Mouse (Mus musculus) heart, adult 8-10 months (tissue): ENCODE measurements around the gene Tubgcp4. TPM values are rescaled to one million over a fixed set of nuclear protein-coding genes. Genes with fewer than 3 reads are reported as not detected.
"Not testable (repeated sequence)": the region's sequence is repeated elsewhere in the genome, so short reads cannot be mapped to it uniquely, and the experiment has no call there.

Source experiments
- DNase-seq: peaks from one replicate; pipeline ENCODE4 v3.0.0; 2022; ENCODE audit warnings: low spot score
- total RNA-seq, 4 experiments: library from RNA; stranded (reverse); gene quantifications; 2 replicates each; pipeline ENCODE4 v1.2.4; 2022

The Tubgcp4 gene
- total RNA-seq: 10 to 100 TPM; 15.4 to 17.0 (median 15.8) TPM

DNA sequence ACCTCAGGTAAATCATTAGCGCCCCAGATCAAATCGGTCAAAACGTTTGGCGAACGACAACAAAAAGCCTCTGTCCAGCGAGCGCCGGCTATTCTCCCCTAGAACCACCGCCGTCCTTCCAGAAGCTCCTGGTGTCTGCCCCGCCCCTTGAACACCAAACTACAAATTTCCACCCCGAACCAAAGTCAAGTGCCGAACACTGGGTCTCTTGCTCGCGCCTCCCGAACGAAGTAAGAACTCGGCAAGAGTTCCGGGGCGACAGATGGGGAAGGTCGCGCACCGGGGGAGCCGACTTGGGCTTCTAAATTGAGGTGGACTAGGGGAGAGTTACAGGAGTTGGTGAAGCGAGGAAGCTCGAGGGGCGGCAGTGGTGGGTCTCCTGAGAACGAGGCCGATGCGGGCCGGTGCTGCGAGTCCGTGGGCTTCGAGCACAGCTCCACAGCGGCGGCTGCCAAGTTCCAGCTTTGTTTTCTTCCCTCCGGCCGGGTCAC, at the start of gene Tubgcp4:
TSS of gene Tubgcp4 (plus strand) at position 174 of the 491 bp plus-strand sequence.
- no peak for DNase-seq

DNA sequence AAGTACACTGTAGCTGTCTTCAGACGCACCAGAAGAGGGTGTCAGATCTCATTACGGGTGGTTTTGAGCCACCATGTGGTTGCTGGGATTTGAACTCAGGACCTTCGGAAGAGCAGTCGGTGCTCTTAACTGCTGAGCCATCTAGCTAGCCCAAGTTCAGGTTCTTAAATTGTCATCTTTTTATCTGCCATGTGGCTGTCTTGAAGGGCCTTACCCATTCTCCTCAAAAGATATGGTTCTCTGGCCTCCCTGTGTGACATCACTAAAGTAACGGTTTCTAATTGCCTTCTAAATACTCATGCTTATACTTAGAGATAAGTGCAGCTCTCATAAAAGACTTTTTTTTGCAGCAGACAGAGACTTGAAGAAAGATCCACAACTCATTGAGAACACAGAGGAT, 44.2 kb upstream of the Tubgcp4 start:
- DNase-seq: not testable (repeated sequence)

DNA sequence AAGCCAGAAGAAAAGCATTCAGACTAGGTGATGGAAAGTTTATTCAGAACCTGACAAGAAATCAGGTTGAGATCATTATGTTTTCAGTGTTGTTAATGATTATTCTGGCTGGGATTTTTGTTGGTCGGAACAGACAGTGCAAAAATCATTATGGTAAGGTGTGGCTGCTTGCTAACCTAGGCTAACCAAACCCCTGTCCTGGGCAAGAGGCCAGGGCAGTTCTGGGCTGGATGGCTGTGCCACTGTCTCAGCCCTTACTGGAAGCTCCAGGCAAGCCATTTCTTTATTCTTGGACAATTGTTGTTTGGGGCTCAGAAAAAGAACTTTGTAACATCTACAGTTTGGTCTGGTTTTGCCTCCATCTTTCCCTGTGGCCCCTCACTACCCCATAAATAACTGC, 42.9 kb upstream of the Tubgcp4 start:
- no peak for DNase-seq

DNA sequence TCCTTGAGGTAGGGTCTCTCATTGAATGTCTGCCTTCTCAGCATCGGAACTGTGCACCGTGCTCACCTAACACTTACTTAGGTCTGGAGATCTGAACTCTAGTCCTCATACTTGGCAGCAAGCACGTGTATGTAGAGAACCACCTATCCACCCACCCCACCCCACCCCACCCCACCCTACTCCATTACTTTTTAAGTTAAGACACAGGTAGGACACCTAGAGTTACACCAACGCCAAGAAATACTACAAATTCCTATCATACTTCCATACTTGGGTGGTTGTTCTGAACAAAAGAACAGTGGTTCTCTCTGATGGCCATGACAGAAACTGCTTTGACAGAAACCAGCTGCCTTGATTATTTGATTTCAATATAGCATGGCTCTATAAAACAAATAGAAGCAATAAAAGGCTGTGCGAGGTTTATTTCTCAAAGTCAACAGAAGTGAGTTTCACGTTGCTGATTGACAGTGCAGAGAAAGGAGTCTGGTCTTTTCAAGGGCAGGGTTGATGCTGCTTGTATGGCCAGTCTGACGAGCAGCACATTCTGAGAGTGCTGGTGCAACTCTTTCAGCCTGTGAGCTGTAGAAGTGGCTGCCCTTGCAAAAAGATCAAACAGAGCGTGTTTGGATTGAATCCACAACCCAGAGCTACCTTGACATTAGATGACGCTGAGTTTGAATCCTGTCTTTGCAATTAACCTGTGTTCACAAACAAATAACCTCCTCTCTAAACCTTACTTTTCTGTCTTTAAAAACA, 41.4 kb upstream of the Tubgcp4 start:
- no peak for DNase-seq

DNA sequence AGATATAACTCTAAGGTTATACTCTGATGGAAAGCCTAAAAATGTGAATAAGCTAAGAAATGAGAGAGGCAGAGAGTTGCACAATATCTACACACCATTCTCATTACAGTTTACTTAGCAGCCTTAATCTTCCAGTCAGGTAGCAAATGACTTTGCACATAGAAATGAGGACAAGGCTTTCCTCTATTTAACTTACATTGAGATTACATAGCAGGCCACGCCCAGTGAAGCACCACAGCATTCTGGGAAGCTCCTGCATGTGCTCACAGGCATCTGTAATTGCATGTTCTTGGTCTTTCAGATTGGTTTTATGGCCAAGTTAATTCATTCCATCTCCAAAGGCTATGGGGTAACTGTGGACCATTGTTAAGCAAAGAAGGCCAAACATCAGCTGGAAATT, 37.6 kb upstream of the Tubgcp4 start:
- DNase-seq: no peak

DNA sequence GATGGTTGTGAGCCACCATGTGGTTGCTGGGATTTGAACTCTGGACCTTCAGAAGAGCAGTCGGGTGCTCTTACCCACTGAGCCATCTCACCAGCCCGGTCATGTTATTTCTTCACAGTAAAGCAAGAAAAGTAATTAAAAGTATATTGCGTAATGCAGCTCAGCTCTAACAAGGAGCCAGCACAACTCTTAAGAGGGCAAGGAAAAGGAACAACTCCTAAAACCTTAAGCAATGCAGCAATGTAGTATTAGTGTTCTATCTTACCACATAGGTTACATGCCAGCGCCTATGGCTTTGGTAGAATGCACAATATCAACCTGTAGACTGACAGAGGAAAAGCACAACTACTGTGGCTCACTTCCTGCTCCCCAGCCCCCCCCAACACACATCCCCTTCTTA, 33.1 kb upstream of the Tubgcp4 start:
- DNase-seq: no peak

DNA sequence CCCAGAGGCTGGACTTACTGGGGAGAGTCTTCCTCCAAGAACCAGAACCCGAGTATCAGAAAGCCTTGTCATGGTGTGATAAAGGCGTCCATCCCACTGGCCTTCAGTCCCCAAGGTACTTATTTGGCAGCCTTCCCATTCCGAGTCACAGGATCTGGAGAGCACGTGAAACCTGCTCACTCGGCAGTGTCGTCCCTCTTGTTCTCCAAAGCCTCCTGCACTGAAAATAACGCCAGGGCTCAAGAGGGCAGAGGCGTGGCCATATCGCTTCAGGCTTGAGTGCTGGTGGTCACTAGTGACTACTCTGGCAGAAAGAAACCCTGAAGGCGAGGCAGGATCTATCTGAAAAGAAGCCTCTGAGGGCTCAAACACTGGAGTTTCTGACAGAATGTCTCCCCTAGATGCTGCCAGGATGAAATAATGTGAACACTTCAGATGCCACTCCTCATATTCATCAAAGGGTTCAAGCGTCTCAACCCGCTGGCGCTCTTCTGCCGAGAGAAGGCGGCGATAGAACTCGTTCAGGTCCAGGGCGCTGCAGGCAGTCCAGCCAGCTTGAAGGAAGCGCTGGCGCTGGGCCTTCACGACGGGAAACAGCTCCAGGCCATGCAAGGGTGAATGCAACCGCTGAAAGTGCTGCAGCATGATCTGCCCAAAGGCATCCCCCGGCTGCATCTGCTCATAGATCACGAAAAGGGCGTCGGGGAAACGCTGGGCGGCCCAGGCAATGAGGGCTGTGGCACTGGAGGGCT, 31.0 kb upstream of the Tubgcp4 start:
- peak; percentile 69 for DNase-seq

DNA sequence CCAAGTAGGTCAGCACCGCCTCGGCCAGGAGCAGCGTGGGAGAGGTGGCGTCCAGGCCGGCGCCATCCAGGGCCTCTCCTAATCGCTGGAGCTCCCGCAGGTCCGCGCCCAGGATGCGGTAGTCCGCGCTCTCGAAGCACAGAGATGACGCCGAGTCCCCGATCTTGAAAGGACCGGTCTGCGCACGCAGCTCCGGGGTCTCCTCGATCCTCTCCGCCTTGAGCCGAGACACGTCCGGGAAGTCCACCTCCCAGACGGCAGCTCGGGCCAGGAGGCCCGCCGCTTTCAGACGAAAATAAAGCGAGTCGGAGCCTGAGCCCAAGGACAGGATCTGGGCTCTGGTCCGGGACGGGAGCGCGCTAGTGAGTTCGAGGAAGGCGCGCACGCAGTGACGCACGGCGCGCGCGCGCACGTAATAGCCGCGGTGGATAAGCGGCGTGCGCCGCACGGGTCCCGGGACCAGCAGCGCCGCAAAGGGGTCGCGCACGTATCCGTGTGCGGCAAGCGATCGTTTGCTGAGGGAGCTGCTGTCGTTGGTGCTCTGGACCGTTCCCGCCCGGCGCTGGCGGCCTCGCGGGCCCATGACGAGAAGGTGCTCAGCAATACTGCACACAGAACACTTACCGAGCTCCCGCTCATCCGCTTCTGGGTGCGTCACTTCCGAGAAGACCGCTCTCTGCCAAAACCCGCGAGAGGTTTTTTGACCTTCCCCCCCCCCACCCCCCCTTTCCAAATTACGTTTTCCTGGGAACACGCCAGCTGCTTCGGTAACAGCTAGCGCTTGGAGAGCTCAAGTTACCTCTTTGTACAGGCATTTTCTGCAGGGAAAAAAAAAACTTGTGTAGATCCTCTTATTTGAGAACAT, 30.2 kb upstream of the Tubgcp4 start, which contains the start of the genes Adal and Lcmt2:
TSS of gene Adal (plus strand) at position 411 of the 865 bp plus-strand sequence.
TSS of gene Lcmt2 (minus strand) at position 636 of the 865 bp plus-strand sequence.
- peak; percentile 90 for DNase-seq

DNA sequence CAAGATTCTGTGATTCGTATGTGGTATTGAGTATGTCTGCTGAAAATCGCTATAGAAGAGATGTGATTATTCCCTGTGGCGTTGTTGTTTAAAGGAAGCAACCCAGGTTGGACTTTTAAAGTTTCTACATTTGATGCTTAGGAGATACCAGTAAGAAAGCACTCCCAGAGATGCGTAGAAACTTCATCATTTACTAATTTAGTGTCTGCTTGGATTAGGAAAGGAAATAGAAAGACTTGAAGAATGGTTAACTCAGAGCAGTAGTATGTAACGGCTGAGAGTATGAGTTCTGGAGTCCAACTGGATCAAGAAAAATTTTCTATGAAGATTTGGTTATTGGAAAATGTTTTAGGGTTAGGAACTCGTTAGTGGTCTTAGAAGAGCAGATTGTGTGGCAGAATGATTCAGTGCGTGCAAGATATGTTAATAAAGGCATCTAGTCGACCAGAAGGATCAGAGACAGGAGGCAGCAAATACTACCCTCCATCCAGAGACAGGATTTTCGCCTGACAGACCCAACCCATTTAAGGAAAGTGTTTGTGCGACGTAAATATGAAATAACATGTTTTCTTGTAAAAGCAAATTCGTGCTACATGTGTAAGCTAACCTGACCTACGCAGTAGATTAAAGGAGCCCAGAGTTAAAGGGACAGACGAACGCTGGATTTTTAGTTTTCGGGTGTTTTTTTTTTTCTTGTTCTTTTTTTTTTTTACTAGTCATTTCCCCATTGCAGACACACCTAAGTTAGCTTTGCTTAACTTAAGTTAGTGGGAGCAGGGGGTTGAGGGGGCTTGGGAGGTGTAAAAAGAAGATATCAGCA, 29.0 kb upstream of the Tubgcp4 start:
- DNase-seq: peak; percentile 3

DNA sequence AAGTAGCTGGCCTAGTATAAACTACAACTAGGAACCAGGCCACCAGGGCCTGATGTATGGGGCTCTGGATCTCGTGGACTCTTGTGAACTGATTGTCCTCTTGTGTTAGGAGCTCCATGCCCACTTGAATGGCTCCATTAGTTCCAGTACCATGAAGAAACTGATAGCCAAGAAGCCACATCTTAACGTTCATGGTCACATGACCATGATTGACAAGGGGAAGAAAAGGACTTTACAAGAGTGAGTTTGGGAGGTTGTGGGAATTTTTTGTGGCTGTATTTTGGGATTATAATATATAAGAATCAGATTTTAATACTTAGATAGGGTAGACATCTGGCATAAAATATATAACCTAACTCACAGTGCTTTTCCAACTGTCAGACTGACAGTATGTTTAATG, 28.0 kb upstream of the Tubgcp4 start:
- no peak for DNase-seq

DNA sequence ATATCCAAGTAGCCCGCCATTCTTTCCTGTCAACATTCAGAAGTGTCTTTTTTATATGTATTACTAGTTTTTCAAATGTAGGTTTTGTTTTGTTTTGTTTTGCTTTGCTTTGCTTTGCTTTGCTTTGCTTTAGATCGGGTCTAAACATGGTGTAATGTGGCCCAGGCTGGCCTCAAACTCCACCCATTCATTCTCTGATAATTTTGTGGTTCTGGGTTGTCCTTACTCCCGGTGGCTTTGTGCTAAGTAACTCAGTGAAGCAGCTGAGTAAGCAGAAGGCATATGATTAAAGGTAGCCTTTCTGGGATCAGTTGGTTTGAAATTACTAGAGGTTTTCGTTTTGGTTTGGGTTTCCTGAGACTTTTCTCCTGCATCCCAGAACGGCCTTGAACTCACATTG, 20.8 kb upstream of the Tubgcp4 start:
- no peak for DNase-seq

DNA sequence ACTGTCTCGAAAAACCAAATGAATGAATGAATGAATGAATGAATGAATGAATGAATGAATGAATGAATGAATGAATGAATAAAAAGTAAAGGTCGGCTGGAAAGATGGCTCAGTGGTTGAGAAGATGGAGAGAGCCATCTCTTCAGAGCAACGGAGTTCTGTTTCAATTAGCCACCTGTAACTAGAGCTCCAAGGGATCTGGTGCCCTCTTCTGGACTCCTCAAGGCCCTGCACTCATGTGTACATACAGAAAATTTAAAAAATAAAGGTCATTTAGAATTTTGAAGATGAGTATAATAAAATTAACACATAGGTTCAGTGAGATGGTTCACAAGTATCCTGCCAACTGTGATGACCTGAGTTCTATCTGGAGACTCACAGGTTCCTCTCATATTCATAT, 17.4 kb upstream of the Tubgcp4 start:
- DNase-seq: no peak

DNA sequence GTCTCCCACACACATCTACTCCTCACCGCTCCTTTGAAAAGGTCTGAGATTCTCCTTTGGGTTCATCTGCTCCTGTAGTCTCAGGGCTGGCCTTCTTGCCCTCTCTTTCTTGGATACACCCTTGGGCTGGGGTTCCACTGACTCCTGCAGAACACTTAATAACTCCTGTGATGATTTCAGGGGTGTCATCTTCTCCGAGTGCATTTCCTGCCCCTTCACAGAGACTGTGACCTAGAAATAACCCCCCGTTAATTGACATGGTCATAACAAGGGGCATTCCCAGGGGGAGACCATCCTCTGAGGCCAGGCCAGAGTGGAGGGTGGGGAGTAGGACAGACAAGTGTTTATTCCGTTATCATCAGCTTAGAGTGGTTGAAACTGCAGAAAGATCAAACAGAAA, 1.3 kb upstream of the Tubgcp4 start:
- no peak for DNase-seq

DNA sequence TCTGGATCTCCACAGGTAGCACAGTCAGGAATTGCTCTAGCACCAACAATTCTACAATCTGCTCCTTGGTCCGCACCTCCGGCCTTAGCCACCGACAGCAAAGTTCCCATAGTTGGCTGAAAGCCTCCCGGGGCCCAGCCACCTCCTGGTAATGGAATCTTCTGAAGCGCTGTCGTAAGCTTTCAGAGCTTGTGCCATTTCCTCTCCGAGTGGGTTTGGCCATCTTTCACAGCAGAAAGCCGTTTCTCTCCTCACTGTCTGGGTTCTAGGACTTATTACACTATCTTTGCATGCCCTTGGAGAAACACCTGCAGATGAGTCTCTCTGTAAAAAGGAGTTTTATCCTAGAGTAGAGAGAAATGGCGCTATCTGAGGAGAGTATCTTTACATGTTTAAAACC, 552 bp upstream of the Tubgcp4 start:
- DNase-seq: peak; percentile 36

DNA sequence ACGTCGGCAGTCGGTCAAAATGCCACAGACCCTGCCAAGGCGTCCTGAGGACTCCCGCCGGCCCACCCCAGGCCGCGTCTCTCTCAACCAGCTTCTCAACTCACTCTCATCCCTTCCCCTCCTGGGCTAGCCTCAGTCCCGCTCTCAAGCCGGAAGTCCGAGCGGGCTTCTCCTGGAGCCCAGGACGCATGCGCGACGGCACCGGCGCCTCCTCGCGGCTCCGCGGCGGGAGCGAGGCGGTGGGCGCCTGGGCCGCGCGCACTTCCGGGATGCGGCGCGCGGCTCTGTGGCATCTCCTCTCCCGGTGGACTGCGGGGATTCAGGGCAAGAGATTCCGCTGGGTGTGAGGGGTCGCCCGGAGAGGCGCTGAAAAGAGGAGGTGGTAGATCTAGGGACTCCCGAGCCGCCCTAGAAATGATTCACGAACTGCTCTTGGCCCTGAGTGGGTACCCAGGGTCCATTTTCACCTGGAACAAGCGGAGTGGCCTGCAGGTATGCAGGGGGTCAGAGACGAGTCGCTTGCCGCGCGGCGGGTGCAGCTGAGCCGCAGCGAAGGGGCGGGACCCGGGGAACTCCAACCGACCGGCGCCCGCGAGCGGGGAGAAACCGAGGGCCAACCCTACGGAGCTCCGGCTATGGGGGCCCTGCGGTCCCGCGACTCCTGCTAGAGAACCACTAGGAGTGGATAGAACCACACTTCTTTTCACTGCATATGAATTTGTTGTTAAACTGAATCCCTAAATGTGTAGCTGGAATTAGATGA, 707 bp downstream of the Tubgcp4 start, which contains the start of gene Zscan29:
TSS of gene Zscan29 (minus strand) at position 146 of the 763 bp plus-strand sequence.
- peak; percentile 89 for DNase-seq

DNA sequence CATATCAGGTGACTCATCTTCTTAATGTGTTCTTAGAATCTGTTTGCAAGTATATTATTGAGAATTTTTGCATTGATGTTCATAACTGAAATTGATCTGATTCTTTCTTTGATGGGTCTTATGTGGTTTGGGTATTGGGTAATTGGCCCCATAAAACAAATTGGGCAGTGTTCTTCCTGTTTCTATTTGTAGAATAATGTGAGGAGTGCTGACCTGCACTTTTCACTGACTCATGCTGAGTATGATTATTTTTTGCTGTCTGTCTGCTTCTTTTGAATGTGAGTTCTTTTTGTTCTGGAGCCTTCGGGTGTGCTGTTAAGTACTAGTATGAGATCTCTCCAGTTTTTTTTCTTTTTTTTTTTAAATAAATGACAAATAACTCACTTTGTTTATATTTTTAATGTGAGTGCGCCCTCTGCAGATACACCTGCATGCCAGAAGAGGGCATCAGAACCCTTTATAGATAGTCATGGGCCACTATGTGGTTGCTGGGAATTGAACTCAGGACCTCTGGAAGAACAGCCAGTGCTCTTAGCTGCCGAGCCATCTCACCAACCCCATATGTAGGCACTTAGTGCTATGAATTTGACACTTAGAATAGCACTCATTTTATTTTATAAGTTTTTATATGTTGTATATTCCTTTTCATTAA, 8.5 kb downstream of the Tubgcp4 start:
- DNase-seq: peak; percentile 9

DNA sequence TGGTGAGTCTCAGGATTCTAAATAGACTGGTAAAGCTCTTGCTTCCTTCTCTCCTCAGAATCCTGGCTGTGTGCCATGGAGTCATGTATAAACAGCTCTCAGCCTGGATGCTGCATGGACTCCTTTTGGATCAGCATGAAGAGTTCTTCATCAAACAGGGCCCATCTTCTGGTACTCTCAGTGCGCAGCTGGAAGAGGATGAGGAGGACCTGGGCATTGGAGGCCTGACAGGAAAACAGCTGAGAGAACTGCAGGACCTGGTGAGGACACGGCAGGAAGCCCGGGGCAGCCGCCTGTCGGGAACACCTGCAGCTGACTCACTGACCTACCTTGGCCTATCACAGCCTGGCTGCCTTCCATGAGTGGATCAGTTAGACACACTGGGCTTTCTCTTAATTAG, 13.0 kb downstream of the Tubgcp4 start:
- no peak for DNase-seq

DNA sequence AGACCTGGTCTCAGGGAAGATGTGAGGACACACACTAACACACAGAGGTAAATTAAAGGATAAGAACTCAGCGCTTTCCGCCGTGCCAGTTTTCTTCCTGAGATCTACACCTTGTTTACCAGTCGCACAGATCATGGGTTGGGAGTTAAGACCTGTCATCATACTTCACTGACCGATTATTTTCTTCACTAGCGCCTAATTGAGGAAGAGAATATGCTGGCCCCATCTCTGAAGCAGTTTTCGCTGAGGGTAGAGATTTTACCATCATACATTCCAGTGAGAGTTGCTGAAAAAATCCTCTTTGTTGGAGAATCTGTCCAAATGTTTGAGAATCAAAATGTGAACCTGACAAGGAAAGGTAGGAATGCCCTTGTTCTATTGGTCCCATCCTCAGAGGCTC, 13.7 kb downstream of the Tubgcp4 start:
- DNase-seq: no peak

DNA sequence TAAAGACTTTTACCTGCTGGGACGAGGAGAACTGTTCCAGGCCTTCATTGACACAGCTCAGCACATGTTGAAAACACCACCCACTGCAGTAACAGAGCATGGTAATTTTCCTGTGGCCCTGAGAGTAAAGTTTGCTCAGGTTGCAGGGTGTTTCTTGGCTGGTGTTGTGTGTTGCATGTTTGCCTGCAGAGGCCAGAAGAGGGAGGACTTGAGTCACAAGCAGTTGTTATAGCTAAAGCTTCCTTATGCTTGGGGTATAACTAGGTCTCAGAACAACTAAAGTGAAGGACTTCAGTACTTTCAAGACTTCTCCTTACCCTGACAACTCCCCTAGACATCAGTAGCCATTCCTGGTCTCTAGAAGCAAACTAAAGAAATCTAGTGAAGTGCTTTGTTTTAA, 18.1 kb downstream of the Tubgcp4 start:
- DNase-seq: no peak

DNA sequence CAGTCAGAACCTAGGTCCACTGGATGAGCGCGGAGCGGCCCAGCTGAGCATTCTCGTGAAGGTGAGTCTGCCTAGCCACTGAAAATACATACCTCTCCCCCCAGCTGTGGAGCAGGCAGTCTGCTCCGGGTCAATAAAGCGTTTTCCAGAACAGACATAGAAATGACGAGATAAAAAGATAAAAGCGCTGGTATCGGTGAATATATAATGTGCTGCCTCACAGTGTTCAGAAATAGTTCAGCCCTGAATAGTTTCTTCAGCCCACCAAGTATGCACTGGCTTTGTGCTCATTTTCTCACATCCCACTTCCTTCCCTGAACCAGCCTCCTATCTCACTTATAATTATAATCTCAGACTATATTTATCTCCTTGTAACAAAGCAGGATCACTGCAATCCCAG, 25.0 kb downstream of the Tubgcp4 start:
- no peak for DNase-seq
